Mouse (Mus musculus): ENCODE data around the gene Gadd45b. TPM values are rescaled to one million over a fixed set of nuclear protein-coding genes. Genes with fewer than 3 reads are reported as not detected.

Gene Gadd45b
- polyA plus RNA-seq, 1 experiment from 2014 or later = 1.6 TPM

DNA sequence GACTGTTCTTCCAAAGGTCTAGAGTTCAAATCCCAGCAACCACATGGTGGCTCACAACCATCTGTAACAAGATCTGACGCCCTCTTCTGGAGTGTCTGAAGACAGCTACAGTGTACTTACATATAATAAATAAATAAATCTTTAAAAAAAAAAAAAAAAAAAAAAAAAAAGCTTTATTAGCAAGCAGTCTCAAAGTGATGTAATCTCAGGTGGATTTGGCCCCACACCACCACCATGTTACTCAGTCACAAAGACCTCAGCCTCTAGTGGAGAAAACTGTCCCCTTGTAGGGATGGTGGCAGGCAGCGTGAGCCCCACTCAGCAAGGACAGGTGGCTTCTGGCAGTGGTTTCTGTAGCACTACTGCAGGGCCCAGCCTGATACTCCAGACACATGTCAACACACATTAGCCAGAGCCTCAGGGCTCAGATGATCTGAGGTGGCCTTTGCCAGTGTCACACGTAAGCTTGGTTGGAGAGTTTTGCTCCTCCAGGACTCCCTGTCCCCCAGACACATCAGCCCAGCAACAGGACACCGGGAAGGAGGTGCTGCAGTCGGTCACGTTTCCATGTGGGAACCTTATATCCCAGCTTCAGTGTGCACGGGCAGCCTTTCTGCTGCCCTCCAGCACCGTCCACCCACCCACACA is 16.4 kb upstream of the Gadd45b start:
- peaks cover 62% of the 10 kb centered on the region for H3K36me3 ChIP-seq
- no peaks in the 10 kb centered on the region for H3K9me3 ChIP-seq (replicated peaks)
- H3K4me1 ChIP-seq = peaks cover 45% of the 10 kb centered on the region
- 84% methylated on average over 7 of the region's 8 CpGs for WGBS (ENCODE audit: insufficient replicate concordance)
- H3K4me2 ChIP-seq = no peak overlapping the region
- H3K27me3 ChIP-seq (replicated peaks) = peaks cover 8% of the 10 kb centered on the region; the same call in 1 of the 2 replicates
- no peak overlapping the region for H3K9ac ChIP-seq
- ATAC-seq = no peak
- H3K27ac ChIP-seq = no peak overlapping the region
- H3K4me3 ChIP-seq = no peak overlapping the region

DNA sequence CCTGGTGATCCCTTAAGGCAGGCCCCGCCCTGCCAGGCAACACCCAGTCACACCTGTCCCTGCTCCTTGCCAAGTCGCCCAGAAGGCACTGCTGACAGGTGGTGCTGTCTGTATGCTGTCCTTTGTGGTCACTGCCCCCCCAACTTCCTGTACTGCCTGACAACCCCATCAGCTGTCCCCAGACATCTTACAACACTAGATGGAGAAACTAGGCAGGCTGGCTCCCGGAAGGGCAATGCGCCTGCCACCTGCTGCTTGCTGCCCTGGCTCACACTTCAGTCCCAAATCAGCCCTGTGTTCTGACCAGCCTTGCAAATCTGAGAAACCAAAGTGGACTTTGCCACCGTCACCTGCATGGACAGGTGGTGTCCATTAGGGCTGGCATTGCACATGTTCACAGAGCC is 15.6 kb upstream of the Gadd45b start:
- Histone ChIP-seq H3K9ac (no peak overlapping the region), H3K9me3 (replicated peaks) (no peaks in the 10 kb centered on the region), H3K36me3 (peaks cover 54% of the 10 kb centered on the region), H3K27me3 (replicated peaks) (peaks cover 16% of the 10 kb centered on the region; the same call in 1 of the 2 replicates), H3K4me1 (peaks cover 47% of the 10 kb centered on the region), H3K27ac (no peak overlapping the region), H3K4me3 (no peak overlapping the region), H3K4me2 (no peak overlapping the region)
- WGBS (ENCODE audit: insufficient replicate concordance) = 79% methylated on average over 5 of the region's 5 CpGs
- ATAC-seq = no peak

GRCm38 (mm10) chr10:80915260-80915659 is 14.6 kb upstream of the Gadd45b start:
- 20% methylated on average over 2 of the region's 2 CpGs for WGBS (ENCODE audit: insufficient replicate concordance)
- ATAC-seq = no peak
- Histone ChIP-seq H3K4me2 (no peak overlapping the region), H3K27me3 (replicated peaks) (peaks cover 19% of the 10 kb centered on the region; the same call in 1 of the 2 replicates), H3K9me3 (replicated peaks) (no peaks in the 10 kb centered on the region), H3K27ac (no peak overlapping the region), H3K4me1 (peaks cover 47% of the 10 kb centered on the region), H3K9ac (no peak overlapping the region), H3K36me3 (peaks cover 44% of the 10 kb centered on the region), H3K4me3 (no peak overlapping the region)

GRCm38 (mm10) chr10:80915736-80916135 is 14.1 kb upstream of the Gadd45b start:
- H3K9ac ChIP-seq = no peak overlapping the region
- H3K27me3 ChIP-seq (replicated peaks) = peaks cover 19% of the 10 kb centered on the region; the same call in 1 of the 2 replicates
- peaks cover 39% of the 10 kb centered on the region for H3K36me3 ChIP-seq
- no peak for ATAC-seq
- no peak overlapping the region for H3K27ac ChIP-seq
- H3K4me2 ChIP-seq = no peak overlapping the region
- no peak overlapping the region for H3K4me3 ChIP-seq
- H3K4me1 ChIP-seq = peaks cover 47% of the 10 kb centered on the region
- 86% methylated on average over 4 of the region's 4 CpGs for WGBS (ENCODE audit: insufficient replicate concordance)
- no peaks in the 10 kb centered on the region for H3K9me3 ChIP-seq (replicated peaks)

GRCm38 (mm10) chr10:80917336-80917778 is 12.5 kb upstream of the Gadd45b start:
- H3K9ac ChIP-seq = peak overlapping the region; percentile 70
- H3K4me3 ChIP-seq = peak overlapping the region; percentile 73
- H3K27ac ChIP-seq = peak overlapping the region; percentile 72; the same call in 1 of the 2 replicates
- peaks cover 56% of the 10 kb centered on the region for H3K4me1 ChIP-seq
- H3K27me3 ChIP-seq (replicated peaks) = peaks cover 29% of the 10 kb centered on the region; the same call in 1 of the 2 replicates
- ATAC-seq = peak; percentile 18
- H3K9me3 ChIP-seq (replicated peaks) = no peaks in the 10 kb centered on the region
- 5% methylated on average over 15 of the region's 15 CpGs for WGBS (ENCODE audit: insufficient replicate concordance)
- H3K36me3 ChIP-seq = peaks cover 23% of the 10 kb centered on the region
- peak overlapping the region; percentile 88 for H3K4me2 ChIP-seq

GRCm38 (mm10) chr10:80917779-80918434 is 12.0 kb upstream of the Gadd45b start, which contains the start of gene Lmnb2:
Gene Lmnb2 (minus strand): TSS chr10:80918245.
- peak within 1 kb of the TSS; percentile 88 for H3K4me2 ChIP-seq

DNA sequence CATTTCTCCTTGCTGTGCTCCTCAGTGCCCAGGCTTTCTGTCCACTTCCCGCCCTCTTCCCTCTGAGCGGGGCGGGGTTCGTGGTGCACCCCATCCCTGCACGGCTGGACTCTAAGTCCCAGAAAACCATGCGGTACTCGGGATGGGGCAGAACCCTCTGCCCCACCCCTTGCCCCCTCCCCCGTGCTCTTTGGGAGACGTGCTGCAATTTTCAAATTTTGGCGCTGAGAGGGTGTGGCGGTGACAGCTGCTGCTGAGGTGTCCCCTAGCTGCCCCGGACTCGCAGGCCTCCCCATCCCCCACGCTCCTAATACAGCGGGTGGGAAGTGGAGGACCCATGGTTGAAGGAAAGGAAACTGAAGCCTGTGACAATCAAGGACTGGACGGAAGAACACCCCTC is 8.0 kb upstream of the Gadd45b start:
- 0 out of 2 replicates have a peak, but pooled peaks have one; percentile 34 for ATAC-seq
- Histone ChIP-seq H3K4me2 (peak overlapping the region; percentile 60), H3K4me3 (peak overlapping the region; percentile 29; the same call in 1 of the 2 replicates), H3K9me3 (replicated peaks) (no peaks in the 10 kb centered on the region), H3K27ac (peak overlapping the region; percentile 10; the same call in 1 of the 2 replicates), H3K27me3 (replicated peaks) (peaks cover 38% of the 10 kb centered on the region; the same call in 1 of the 2 replicates), H3K4me1 (peaks cover 35% of the 10 kb centered on the region), H3K36me3 (no peaks in the 10 kb centered on the region), H3K9ac (peak overlapping the region; percentile 41)
- WGBS (ENCODE audit: insufficient replicate concordance) = 7% methylated on average over 16 of the region's 16 CpGs

More at GRCm38 (mm10) chr10:80917779-80918434, 12.0 kb upstream of the Gadd45b start, which contains the start of gene Lmnb2:
- H3K9ac ChIP-seq = peak within 1 kb of the TSS; percentile 70
- H3K4me3 ChIP-seq = peak within 1 kb of the TSS; percentile 73
- H3K27me3 ChIP-seq (replicated peaks) = peaks cover 34% of the 10 kb centered on the region; the same call in 1 of the 2 replicates
- peak within 1 kb of the TSS; percentile 72 for H3K27ac ChIP-seq
- under 1% methylated on average over 61 of the region's 61 CpGs for WGBS (ENCODE audit: insufficient replicate concordance)
- no peaks in the 10 kb centered on the region for H3K9me3 ChIP-seq (replicated peaks)
- peaks cover 18% of the 10 kb centered on the region for H3K36me3 ChIP-seq
- peaks cover 61% of the 10 kb centered on the region for H3K4me1 ChIP-seq
- ATAC-seq = peak; percentile 42

- Histone ChIP-seq H3K9ac (no peak overlapping the region), H3K27ac (no peak overlapping the region), H3K27me3 (replicated peaks) (peaks cover 33% of the 10 kb centered on the region), H3K9me3 (replicated peaks) (no peaks in the 10 kb centered on the region), H3K4me2 (no peak overlapping the region), H3K4me3 (no peak overlapping the region), H3K4me1 (peaks cover 37% of the 10 kb centered on the region), H3K36me3 (no peaks in the 10 kb centered on the region)
- ATAC-seq = no peak
- WGBS (ENCODE audit: insufficient replicate concordance) = 31% methylated on average over 3 of the region's 3 CpGs
Measured at GRCm38 (mm10) chr10:80925472-80925871, 4.4 kb upstream of the Gadd45b start.

DNA sequence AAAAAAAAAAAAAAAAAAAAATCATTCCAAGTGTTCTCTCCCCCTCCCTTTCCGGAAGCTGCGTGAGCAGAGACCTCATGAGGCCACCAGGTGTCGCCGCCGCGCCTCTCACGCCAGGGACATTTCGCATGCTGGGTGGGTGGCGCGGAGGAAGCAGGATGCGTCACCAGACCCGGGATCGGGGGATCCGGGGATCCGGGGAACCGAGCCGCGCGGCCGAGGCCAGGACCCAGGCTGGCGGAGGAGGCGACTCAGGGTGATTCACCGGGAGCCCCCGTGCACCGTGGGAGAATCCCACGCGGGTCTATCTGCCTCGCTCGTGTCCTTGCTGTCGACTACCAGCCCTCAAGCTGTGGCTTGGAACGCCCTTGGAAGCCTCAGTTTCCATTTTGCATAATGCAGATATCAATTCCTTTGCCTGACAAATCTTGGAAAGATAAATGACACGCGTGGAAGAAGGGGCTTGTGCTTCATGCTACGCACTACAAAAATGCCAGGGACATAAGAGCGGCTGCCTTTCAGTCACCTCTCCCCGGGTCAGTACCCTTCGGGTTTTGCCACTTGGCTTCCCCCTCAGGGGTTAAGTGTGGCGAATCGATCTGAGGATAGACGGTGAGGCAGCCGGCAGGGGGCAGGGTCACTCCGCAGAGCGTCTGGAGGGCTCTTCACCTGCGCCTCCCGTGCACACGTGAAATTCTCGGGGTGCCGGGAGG is 1.1 kb upstream of the Gadd45b start:
- peak; percentile 23; the same call in 1 of the 2 replicates for ATAC-seq
- Histone ChIP-seq H3K27me3 (replicated peaks) (peaks cover 47% of the 10 kb centered on the region), H3K9ac (peak overlapping the region; percentile 67), H3K4me1 (peaks cover 50% of the 10 kb centered on the region), H3K9me3 (replicated peaks) (no peaks in the 10 kb centered on the region), H3K27ac (peak overlapping the region; percentile 69; the same call in 1 of the 2 replicates), H3K4me2 (peak overlapping the region; percentile 95), H3K4me3 (peak overlapping the region; percentile 60), H3K36me3 (no peaks in the 10 kb centered on the region)
- WGBS (ENCODE audit: insufficient replicate concordance) = 1% methylated on average over 48 of the region's 48 CpGs

GRCm38 (mm10) chr10:80930361-80931152 is 684 bp downstream of the Gadd45b start:
- peak overlapping the region; percentile 53; the same call in 1 of the 2 replicates for H3K9ac ChIP-seq
- WGBS (ENCODE audit: insufficient replicate concordance) = under 1% methylated on average over 45 of the region's 45 CpGs
- peaks cover 56% of the 10 kb centered on the region for H3K4me1 ChIP-seq

GRCm38 (mm10) chr10:80931153-80931671 is 1.3 kb downstream of the Gadd45b start:
- H3K4me1 ChIP-seq = peaks cover 62% of the 10 kb centered on the region
- H3K4me2 ChIP-seq = peak overlapping the region; percentile 95
- H3K4me3 ChIP-seq = peak overlapping the region; percentile 55
- no peaks in the 10 kb centered on the region for H3K36me3 ChIP-seq
- no peak overlapping the region for H3K27ac ChIP-seq
- H3K9me3 ChIP-seq (replicated peaks) = no peaks in the 10 kb centered on the region
- H3K9ac ChIP-seq = 0 out of 2 replicates have a peak overlapping the region, but pooled peaks have one; percentile 3
- H3K27me3 ChIP-seq (replicated peaks) = peaks cover 72% of the 10 kb centered on the region
- no peak for ATAC-seq
- 12% methylated on average over 14 of the region's 14 CpGs for WGBS (ENCODE audit: insufficient replicate concordance)

More at GRCm38 (mm10) chr10:80930361-80931152, 684 bp downstream of the Gadd45b start:
- peak overlapping the region; percentile 55 for H3K4me3 ChIP-seq
- H3K36me3 ChIP-seq = no peaks in the 10 kb centered on the region
- H3K27me3 ChIP-seq (replicated peaks) = peaks cover 65% of the 10 kb centered on the region
- peak overlapping the region; percentile 95 for H3K4me2 ChIP-seq
- H3K27ac ChIP-seq = no peak overlapping the region
- no peak for ATAC-seq
- no peaks in the 10 kb centered on the region for H3K9me3 ChIP-seq (replicated peaks)

All from liver, embryonic 12.5 days (tissue).